Mouse (Mus musculus) G1E (cell line): ENCODE results near the gene Cyp8b1.

Experiments used
- CTCF ChIP-seq: IDR thresholded peaks from 2 replicates; pipeline ENCODE4 v1.5.1; 2012; ENCODE audit warnings: low read depth, low read length, inconsistent platforms, mixed read lengths
- GATA1 ChIP-seq: IDR thresholded peaks from 2 replicates; pipeline ENCODE4 v1.6.1; 2012; ENCODE audit warnings: borderline replicate concordance, low read length, inconsistent platforms, mixed read lengths

GRCm38 (mm10) chr9:121952596-121952995 lies 36.5 kb upstream of the Cyp8b1 start:
- no peak for TF ChIP-seq CTCF
- TF ChIP-seq GATA1: no peak
